Mouse (Mus musculus) midbrain, postnatal 0 days (tissue): ENCODE measurements around the gene Adnp. TPM values are rescaled to one million over a fixed set of nuclear protein-coding genes. Genes with fewer than 3 reads are reported as not detected.
A peak's percentile ranks its signal among the peaks of the same experiment; 100 is the strongest.

Experiments
- ATAC-seq: fragments of 200-750 bp; cut with Nextera tagmentation; 2 replicates; pipeline ENCODE4 v1.8.0; 2017; ENCODE audit warnings: moderate number of reproducible peaks, mild to moderate bottlenecking, moderate TSS enrichment, moderate library complexity; ENCODE audit not compliant: low FRiP score
- DNase-seq: peaks from one replicate; pipeline ENCODE4 v3.0.0-alpha.2; 2015; ENCODE audit warnings: low spot score
- H3K27ac ChIP-seq: fragments of 300-500 bp; sonication (generic); 2 replicates; pipeline ENCODE4 v1.5.1; 2014; ENCODE audit warnings: low read depth, mild to moderate bottlenecking, low read length, mixed read lengths
- H3K27me3 ChIP-seq: fragments of 300-500 bp; sonication (generic); 2 replicates; pipeline ENCODE4 v1.6.1; 2014; ENCODE audit warnings: low read length, control low read depth, mixed read lengths; ENCODE audit not compliant: insufficient read depth
- H3K36me3 ChIP-seq: fragments of 300-500 bp; sonication (generic); 2 replicates; pipeline ENCODE4 v1.6.1; 2014; ENCODE audit warnings: low read length, control low read depth, mixed read lengths; ENCODE audit not compliant: insufficient read depth
- H3K4me1 ChIP-seq: fragments of 300-500 bp; sonication (generic); 2 replicates; pipeline ENCODE4 v1.6.1; 2014; ENCODE audit warnings: mild to moderate bottlenecking, control low read depth, antibody characterized with exemption, low read length, mixed read lengths; ENCODE audit not compliant: insufficient read depth
- H3K4me2 ChIP-seq: fragments of 300-500 bp; sonication (generic); 2 replicates; pipeline ENCODE4 v1.6.1; 2014; ENCODE audit warnings: low read depth, mild to moderate bottlenecking, low read length, mixed read lengths; ENCODE audit not compliant: poor library complexity, severe bottlenecking
- H3K4me3 ChIP-seq: fragments of 300-500 bp; sonication (generic); 2 replicates; pipeline ENCODE4 v1.5.1; 2014; ENCODE audit warnings: low read depth, mild to moderate bottlenecking, low read length, moderate library complexity
- H3K9ac ChIP-seq: fragments of 300-500 bp; sonication (generic); replicated peaks from 2 replicates; pipeline ENCODE4 v1.6.1; 2014; ENCODE audit warnings: mild to moderate bottlenecking, low read length, moderate library complexity, mixed read lengths; ENCODE audit not compliant: poor library complexity, severe bottlenecking
- H3K9me3 ChIP-seq: fragments of 300-500 bp; sonication (generic); 2 replicates; pipeline ENCODE4 v1.6.1; 2016; ENCODE audit warnings: low read length, control low read depth
- CTCF ChIP-seq: IDR thresholded peaks from 2 replicates; pipeline ENCODE4 v1.5.1; 2016; ENCODE audit warnings: antibody characterized with exemption, mild to moderate bottlenecking
- WGBS: fragments of 180-500 bp; shearing (Covaris S2); extraction: QIAGEN DNeasy Blood & Tissue Kit; methylation state at CpG from one replicate; pipeline ENCODE4 v1.1.7; 2014; 5-methylcytosine and 5-hydroxymethylcytosine counted together
- polyA plus RNA-seq: library from polyadenylated mRNA; unstranded; fragments of >200 nt; fragmentation: Nextera tagmentation; extraction: Ambion mirVana; gene quantifications from 2 replicates; pipeline ENCODE4 v1.2.1, GENCODE M21; 2015
- total RNA-seq: library from RNA; depleted of rRNA; stranded (reverse); fragments of >200 nt; gene quantifications from 2 replicates; pipeline ENCODE4 v1.2.3, GENCODE M21; 2014

Adnp gene
- total and polyA plus RNA-seq, 2 experiments from 2014 or later: 15.4 to 24.9 TPM

GRCm38 (mm10) chr2:168204476-168204999 is 2.4 kb downstream of the Adnp start:
- Histone ChIP-seq H3K36me3 (no peaks in the 10 kb centered on the region), H3K9me3 (no peaks in the 10 kb centered on the region), H3K9ac (0 out of 2 replicates have a peak overlapping the region, but pooled peaks have one; percentile 98), H3K4me2 (peak overlapping the region; percentile 62), H3K27ac (no peak overlapping the region), H3K4me1 (peaks cover 17% of the 10 kb centered on the region), H3K4me3 (peak overlapping the region; percentile 76), H3K27me3 (no peaks in the 10 kb centered on the region)
- WGBS: 76% methylated on average over 8 of the region's 8 CpGs
- DNase-seq: no peak
- ATAC-seq: no peak
- no peak for TF ChIP-seq CTCF

- H3K4me1 ChIP-seq: peaks cover 22% of the 10 kb centered on the region
- 82% methylated on average over 4 of the region's 5 CpGs for WGBS
Measured at GRCm38 (mm10) chr2:168200014-168200691, 6.8 kb downstream of the Adnp start.

GRCm38 (mm10) chr2:168199476-168199875 is 7.4 kb downstream of the Adnp start:
- DNase-seq (no peak), ATAC-seq (no peak)
- Histone ChIP-seq H3K4me3 (no peak overlapping the region), H3K4me2 (no peak overlapping the region), H3K27me3 (no peaks in the 10 kb centered on the region), H3K4me1 (peaks cover 18% of the 10 kb centered on the region), H3K9ac (no peak overlapping the region), H3K36me3 (peaks cover 5% of the 10 kb centered on the region; the same call in 1 of the 2 replicates), H3K27ac (no peak overlapping the region), H3K9me3 (no peaks in the 10 kb centered on the region)
- no peak for TF ChIP-seq CTCF
- WGBS: 84% methylated on average over 4 of the region's 4 CpGs

More at GRCm38 (mm10) chr2:168200014-168200691, 6.8 kb downstream of the Adnp start:
- Histone ChIP-seq H3K9ac (no peak overlapping the region), H3K27me3 (no peaks in the 10 kb centered on the region), H3K36me3 (peaks cover 5% of the 10 kb centered on the region; the same call in 1 of the 2 replicates), H3K9me3 (no peaks in the 10 kb centered on the region), H3K4me2 (no peak overlapping the region), H3K27ac (no peak overlapping the region), H3K4me3 (no peak overlapping the region)
- DNase-seq (no peak), ATAC-seq (no peak)
- no peak for TF ChIP-seq CTCF

GRCm38 (mm10) chr2:168198421-168198820 is 8.5 kb downstream of the Adnp start:
- no peak overlapping the region for H3K4me3 ChIP-seq
- H3K4me1 ChIP-seq: peaks cover 13% of the 10 kb centered on the region
- ATAC-seq (no peak), DNase-seq (no peak)
- no peak overlapping the region for H3K27ac ChIP-seq
- no peak overlapping the region for H3K4me2 ChIP-seq
- TF ChIP-seq CTCF: no peak
- no peaks in the 10 kb centered on the region for H3K9me3 ChIP-seq
- no peaks in the 10 kb centered on the region for H3K27me3 ChIP-seq
- peaks cover 5% of the 10 kb centered on the region; the same call in 1 of the 2 replicates for H3K36me3 ChIP-seq
- WGBS: 72% methylated on average over 1 of the region's 1 CpGs
- no peak overlapping the region for H3K9ac ChIP-seq

GRCm38 (mm10) chr2:168195721-168196120 is 11.2 kb downstream of the Adnp start:
- Histone ChIP-seq H3K27ac (no peak overlapping the region), H3K4me2 (no peak overlapping the region), H3K36me3 (peaks cover 5% of the 10 kb centered on the region; the same call in 1 of the 2 replicates), H3K27me3 (no peaks in the 10 kb centered on the region), H3K9ac (no peak overlapping the region), H3K4me3 (no peak overlapping the region), H3K4me1 (peaks cover 15% of the 10 kb centered on the region), H3K9me3 (no peaks in the 10 kb centered on the region)
- no peak for TF ChIP-seq CTCF
- 27% methylated on average over 2 of the region's 2 CpGs for WGBS
- ATAC-seq (no peak), DNase-seq (no peak)

GRCm38 (mm10) chr2:168193685-168194084 is 13.2 kb downstream of the Adnp start:
- Histone ChIP-seq H3K4me1 (peaks cover 11% of the 10 kb centered on the region), H3K4me3 (no peak overlapping the region), H3K4me2 (no peak overlapping the region), H3K9me3 (no peaks in the 10 kb centered on the region), H3K36me3 (peaks cover 5% of the 10 kb centered on the region; the same call in 1 of the 2 replicates), H3K27ac (no peak overlapping the region), H3K9ac (no peak overlapping the region), H3K27me3 (no peaks in the 10 kb centered on the region)
- ATAC-seq (no peak), DNase-seq (no peak)
- TF ChIP-seq CTCF: no peak
- WGBS: 75% methylated on average over 2 of the region's 2 CpGs
